Mouse (Mus musculus) telencephalon, adult 2 months (tissue): ENCODE data around the gene Vmn1r201.

Experiments used
- DNase-seq: peaks from one replicate; pipeline ENCODE4 v3.0.0-alpha.2; 2011; ENCODE audit warnings: low read depth, low spot score

Vmn1r201 gene

DNA sequence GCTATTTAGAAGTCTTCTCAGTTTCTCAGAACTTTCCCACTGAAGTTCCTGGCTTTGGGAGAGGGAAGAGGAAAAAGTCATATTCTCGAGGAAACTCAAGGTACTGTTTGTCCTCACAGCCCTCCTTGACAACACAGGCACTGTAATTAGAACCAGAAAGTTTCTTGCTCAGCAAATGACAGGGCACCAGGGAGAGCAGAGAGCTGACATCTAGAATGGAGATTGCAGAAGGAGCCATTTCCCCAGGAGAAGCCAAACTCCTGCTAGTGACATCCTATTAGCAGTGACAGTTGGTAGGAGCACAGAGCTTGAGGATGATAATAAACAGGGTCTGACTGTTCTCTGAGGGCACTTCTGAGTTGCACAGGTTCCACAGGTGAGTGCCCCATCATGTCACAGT, at the start of gene Vmn1r201:
Vmn1r201 (plus strand) TSS at position 301 of the 400 bp plus-strand sequence.
- DNase-seq, result no peak

DNA sequence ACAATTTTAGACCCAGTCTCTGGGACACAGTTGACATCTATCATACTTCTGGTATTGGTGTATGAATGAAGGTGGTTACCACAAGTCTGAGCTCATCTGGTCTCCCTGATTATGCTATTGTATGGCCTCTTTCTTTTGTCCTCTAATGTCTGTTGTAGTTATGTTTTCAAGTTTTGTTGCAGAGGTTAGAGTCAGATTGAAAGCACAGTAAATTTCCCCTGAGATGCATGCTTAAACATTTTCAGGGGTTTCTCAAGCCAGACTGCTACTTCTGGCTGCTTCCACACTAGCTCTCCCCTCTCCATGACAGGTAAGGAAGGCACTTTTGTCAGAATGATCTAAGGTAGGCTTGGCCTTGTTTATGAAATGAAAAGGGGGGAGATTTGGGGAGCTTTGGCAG, 16.6 kb upstream of the Vmn1r201 start:
- no peak for DNase-seq

DNA sequence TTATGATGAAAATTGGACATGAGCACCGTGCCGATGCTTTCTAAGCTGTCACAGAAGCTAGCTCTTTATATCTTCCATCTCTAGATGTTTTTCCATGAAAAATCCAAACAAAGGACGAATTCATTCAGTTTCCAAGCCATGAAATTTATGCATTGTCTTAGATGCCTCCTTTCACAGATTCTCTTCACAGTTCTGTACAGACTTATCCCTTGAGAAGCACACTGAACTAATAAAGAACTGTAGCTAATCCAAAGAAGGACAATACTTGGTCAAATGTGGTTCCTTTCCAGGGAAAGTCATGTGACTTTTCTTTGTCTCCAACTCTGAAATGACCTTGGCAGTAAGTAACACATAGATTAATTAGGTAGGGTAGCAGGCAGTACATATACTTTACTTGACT, 30.7 kb downstream of the Vmn1r201 start:
- DNase-seq, result no peak

DNA sequence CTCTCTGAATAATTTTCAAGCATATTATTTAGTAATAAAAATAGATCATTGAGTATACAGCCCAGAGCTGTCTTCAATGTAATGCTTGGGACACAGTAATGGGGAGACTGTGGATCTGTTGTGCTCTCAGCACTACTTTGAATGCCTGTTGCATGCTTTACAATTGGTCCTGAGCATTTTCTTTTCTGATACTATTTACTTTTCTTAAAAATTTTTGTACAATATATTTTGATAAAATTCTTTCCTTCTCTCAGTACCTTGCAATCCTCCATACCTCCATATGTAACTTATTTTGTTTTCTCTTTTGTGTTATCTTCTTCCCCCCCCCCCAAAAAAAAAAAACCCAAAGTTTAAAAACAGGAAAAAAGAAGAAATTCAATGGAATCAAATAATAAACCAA, 33.6 kb downstream of the Vmn1r201 start, which contains the start of gene Vmn1r202:
Vmn1r202 (minus strand) TSS at position 101 of the 400 bp plus-strand sequence.
- DNase-seq, result no peak

DNA sequence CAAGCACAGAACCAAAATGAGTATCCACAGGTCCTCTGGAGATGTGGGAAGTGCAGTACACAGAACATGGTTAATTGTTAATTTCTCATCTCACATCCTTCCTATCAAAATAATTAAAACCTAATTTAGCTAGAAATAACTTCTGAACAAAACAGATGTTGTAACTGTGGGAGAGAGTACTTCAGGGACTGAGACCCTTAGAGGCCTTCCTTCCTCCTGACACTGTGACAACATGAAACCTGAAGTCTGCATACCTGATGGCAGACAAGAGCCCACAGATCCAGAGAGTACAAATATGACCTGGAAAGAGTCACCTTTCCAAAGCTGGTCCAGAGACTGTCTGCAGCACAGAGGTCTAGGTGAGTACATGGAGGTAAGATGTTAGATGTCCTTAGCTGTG, 46.1 kb downstream of the Vmn1r201 start, which contains the start of gene Vmn1r203:
Vmn1r203 (plus strand) TSS at position 301 of the 400 bp plus-strand sequence.
- DNase-seq, result no peak
